Mouse (Mus musculus): Measurements from ENCODE around the gene Ccdc71. TPM values are rescaled to one million over a fixed set of nuclear protein-coding genes. Genes with fewer than 3 reads are reported as not detected.

The Ccdc71 gene
- total RNA-seq, 2 experiments from 2014 or later, result 44.3 to 45.7 TPM

- no peak for DNase-seq
- intact Hi-C loops (cut with DNase I), result no loop called here
Measured at GRCm38 (mm10) chr9:108486973-108487530, 26.7 kb downstream of the Ccdc71 start.

DNA sequence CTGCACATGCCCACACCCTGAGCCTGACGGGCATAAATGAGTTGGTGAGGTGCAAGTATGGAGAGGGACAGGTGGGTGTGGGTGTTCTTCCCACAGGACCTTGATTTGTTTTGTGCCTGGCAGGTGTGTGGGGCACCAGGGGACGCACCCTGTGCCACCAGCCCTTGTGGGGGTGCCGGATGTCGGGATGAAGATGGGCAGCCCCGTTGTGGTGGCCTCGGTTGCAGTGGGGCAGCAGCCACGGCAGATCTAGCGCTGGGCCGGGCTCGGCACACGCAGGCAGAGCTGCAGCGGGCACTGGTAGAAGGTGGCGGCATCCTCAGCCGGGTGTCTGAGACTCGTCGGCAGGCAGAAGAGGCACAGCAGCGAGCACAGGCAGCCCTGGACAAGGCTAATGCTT is 28.1 kb downstream of the Ccdc71 start:
- no peak for DNase-seq
- intact Hi-C loops (cut with DNase I), result no loop called here

GRCm38 (mm10) chr9:108489215-108489614 is 28.9 kb downstream of the Ccdc71 start:
- intact Hi-C loops (cut with DNase I), result no loop called here
- no peak for DNase-seq

DNA sequence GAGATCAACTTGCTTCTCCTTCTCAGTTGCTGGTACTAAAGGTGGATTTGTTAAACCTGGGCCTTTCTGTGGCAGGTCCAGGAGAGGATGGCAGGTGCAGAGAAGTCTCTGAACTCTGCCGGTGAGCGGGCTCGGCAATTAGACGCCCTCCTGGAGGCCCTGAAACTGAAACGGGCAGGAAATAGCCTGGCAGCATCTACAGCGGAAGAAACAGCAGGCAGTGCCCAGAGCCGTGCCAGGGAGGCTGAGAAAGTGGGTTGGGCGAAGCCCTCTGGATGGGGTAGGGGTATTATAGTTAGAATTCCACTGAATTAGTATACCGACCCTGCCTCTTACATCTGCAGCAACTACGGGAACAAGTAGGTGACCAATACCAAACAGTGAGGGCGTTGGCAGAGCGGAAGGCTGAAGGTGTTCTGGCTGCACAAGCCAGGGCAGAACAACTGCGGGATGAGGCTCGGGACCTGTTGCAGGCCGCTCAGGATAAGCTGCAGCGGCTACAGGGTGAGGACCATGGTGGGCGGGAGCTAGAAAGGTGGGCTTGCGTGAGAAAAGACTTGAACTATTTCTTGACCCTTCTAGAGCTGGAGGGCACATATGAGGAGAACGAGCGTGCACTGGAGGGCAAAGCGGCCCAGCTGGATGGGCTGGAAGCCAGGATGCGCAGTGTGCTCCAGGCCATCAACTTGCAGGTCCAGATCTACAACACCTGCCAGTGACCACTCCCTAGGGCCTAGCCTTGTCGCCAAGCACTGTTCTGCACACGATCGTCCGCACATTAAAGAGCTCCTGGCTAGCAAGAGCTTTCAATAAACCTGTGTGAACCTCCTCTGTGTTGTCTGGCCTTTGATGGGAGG is 29.6 kb downstream of the Ccdc71 start:
- intact Hi-C loops (cut with DNase I), result no loop called here
- no peak for DNase-seq

GRCm38 (mm10) chr9:108490559-108491285 is 30.4 kb downstream of the Ccdc71 start, which contains the start of gene Usp19:
TSS of gene Usp19 (plus strand) at chr9:108490602.
- DNase-seq, result peak; percentile 95
- intact Hi-C loops (cut with DNase I), result no loop called here

GRCm38 (mm10) chr9:108491286-108491580 is 30.9 kb downstream of the Ccdc71 start:
- intact Hi-C loops (cut with DNase I), result no loop called here
- no peak for DNase-seq

- DNase-seq, result no peak
- intact Hi-C loops (cut with DNase I), result no loop called here
Measured at GRCm38 (mm10) chr9:108492043-108492750, 31.9 kb downstream of the Ccdc71 start.

GRCm38 (mm10) chr9:108493246-108493645 is 32.9 kb downstream of the Ccdc71 start:
- no peak for DNase-seq
- intact Hi-C loops (cut with DNase I), result no loop called here

DNA sequence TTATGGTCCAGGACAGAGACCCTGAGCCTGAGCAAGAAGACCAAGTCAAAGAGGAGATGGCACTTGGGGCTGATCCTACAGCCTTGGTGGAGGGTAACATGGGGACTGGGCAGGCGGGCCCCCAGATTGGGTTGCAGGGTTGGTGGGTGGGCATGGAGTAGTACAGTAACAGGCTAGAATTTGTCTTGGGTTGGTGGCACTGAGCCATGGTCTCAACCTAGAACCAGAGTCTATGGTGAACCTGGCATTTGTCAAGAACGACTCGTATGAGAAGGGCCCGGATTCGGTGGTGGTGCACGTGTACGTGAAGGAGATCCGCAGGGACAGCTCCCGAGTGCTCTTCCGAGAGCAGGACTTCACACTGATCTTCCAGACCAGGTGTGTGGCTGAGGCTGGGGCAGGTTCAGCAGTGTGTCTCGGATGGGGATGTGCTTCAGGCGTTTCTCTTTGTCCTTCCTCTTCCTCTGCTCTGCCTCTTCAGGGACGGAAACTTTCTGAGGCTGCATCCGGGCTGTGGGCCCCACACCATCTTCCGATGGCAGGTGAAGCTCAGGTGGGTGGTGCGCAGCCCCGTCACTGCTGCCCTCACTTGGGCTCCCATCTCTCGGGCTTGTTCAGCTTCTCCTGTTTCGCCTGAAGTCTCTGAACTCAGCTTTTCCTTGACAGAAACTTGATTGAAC is 34.0 kb downstream of the Ccdc71 start:
- no peak for DNase-seq
- intact Hi-C loops (cut with DNase I), result no loop called here

GRCm38 (mm10) chr9:108494905-108495304 is 34.6 kb downstream of the Ccdc71 start:
- intact Hi-C loops (cut with DNase I), result no loop called here
- no peak for DNase-seq

DNA sequence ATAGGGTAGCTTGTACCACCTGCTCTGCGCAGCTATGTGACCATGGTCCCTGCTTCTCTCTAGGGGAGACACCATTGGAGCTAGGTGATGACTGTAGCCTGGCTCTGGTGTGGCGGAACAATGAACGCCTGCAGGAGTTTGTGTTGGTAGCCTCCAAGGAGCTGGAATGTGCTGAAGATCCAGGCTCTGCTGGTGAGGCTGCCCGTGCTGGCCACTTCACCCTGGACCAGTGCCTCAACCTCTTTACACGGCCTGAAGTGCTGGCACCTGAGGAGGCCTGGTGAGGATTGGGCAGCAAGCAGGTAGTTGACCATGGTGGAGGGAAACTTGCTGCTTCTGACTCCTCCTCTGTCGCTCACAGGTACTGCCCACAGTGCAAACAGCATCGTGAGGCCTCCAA is 38.9 kb downstream of the Ccdc71 start:
- no peak for DNase-seq
- intact Hi-C loops (cut with DNase I), result no loop called here

GRCm38 (mm10) chr9:108499943-108500342 is 39.6 kb downstream of the Ccdc71 start:
- no peak for DNase-seq

DNA sequence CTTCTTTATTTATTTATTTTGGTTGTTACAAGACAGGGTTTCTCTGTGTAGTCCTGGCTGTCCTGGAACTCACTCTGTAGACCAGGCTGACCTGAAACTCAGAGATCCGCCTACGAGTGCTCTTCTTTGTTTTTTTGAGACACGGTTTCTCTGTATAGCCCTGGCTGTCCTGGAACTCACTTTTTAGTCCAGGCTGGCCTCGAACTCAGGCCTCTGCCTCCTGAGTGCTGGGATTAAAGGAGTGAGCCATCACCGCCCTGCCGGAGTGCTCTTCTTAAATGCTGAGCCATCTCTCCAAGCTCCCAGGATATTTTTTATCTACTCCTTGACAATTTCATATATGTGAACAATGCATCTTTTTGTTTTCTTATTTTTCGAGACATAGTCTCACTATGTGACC is 46.6 kb downstream of the Ccdc71 start:
- DNase-seq, result no peak
- intact Hi-C loops (cut with DNase I), result no loop called here

More at GRCm38 (mm10) chr9:108499943-108500342, 39.6 kb downstream of the Ccdc71 start:
- intact Hi-C loops (cut with DNase I), result no loop called here

GRCm38 (mm10) chr9:108507619-108508434 is 47.5 kb downstream of the Ccdc71 start, which contains the start of gene Qars:
TSS of gene Qars (plus strand) at chr9:108507706.
- peak; percentile 92 for DNase-seq
- intact Hi-C loops (cut with DNase I), result no loop called here

DNA sequence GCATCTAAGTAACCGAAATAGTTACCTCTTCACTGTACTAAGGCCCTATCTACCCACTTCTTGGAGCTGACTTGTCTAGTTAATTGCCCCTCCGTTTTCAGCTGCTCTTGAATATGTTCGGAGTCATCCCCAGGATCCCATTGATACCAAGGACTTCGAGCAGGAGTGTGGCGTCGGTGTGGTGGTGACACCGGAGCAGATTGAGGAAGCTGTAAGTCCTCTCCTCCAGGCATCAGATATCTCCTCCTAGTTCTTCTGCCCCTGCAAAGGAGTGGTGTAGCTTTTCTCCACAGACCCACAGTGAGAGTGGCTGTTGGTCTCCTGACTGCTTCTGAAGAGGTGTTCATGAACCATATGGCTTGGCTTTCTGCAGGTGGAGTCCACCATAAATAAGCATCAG is 48.4 kb downstream of the Ccdc71 start:
- no peak for DNase-seq
- intact Hi-C loops (cut with DNase I), result no loop called here

Other genes with a start within 250 kb of the Ccdc71 start
- 100 to 1,000 TPM; 121 to 127 TPM for gene Dag1, start 196.6 kb upstream of the Ccdc71 start, total RNA-seq (2021)
- 100 to 1,000 TPM; 101 to 118 TPM for gene Nicn1, start 170.1 kb upstream of the Ccdc71 start, total RNA-seq (2021)
- 10 to 100 TPM; 25.0 to 26.7 TPM for gene Amt, start 163.7 kb upstream of the Ccdc71 start, total RNA-seq (2021)
- 100 to 1,000 TPM; 191 to 205 TPM for gene Rhoa, start 154.4 kb upstream of the Ccdc71 start, total RNA-seq (2021)
- 10 to 100 TPM; 30.0 to 35.6 TPM for gene Tcta, start 154.4 kb upstream of the Ccdc71 start, total RNA-seq (2021)
- gene Gpx1, start 121.6 kb upstream of the Ccdc71 start, total RNA-seq (2021), result 100 to 1,000 TPM; 113 to 116 TPM
- 100 to 1,000 TPM; 142 to 150 TPM for gene Usp4, start 112.7 kb upstream of the Ccdc71 start, total RNA-seq (2021)
- 1 to 10 TPM; 3.6 to 4.9 TPM for gene 1700102P08Rik, start 67.7 kb upstream of the Ccdc71 start, total RNA-seq (2021)
- under 1 TPM in 1 of 2 experiments, not detected in 1; 0.42 TPM for gene Ccdc36, start 32.0 kb upstream of the Ccdc71 start, total RNA-seq (2021)
- not detected for gene BC048562, start 24.0 kb upstream of the Ccdc71 start, total RNA-seq (2021)
- gene Klhdc8b, start 1.1 kb downstream of the Ccdc71 start, total RNA-seq (2021), result 10 to 100 TPM; 32.7 to 37.9 TPM
- 10 to 100 TPM; 29.2 to 29.9 TPM for gene Lamb2, start 19.2 kb downstream of the Ccdc71 start, total RNA-seq (2021)
- 100 to 1,000 TPM; 111 to 124 TPM for gene Usp19, start 30.1 kb downstream of the Ccdc71 start, total RNA-seq (2021)
- 100 to 1,000 TPM in 1 of 2 experiments, 10 to 100 TPM in 1; 98.2 to 112 TPM for gene Qars, start 47.2 kb downstream of the Ccdc71 start, total RNA-seq (2021)
- gene Qrich1, start 56.3 kb downstream of the Ccdc71 start, total RNA-seq (2021), result 100 to 1,000 TPM; 145 to 149 TPM
- 10 to 100 TPM; 85.7 to 86.1 TPM for gene Impdh2, start 99.8 kb downstream of the Ccdc71 start, total RNA-seq (2021)
- 10 to 100 TPM; 43.0 to 54.5 TPM for gene Ndufaf3, start 106.9 kb downstream of the Ccdc71 start, total RNA-seq (2021)
- gene Dalrd3, start 109.4 kb downstream of the Ccdc71 start, total RNA-seq (2021), result 10 to 100 TPM; 78.2 to 86.6 TPM
- gene Wdr6, start 118.2 kb downstream of the Ccdc71 start, total RNA-seq (2021), result 100 to 1,000 TPM; 233 to 289 TPM
- gene P4htm, start 137.1 kb downstream of the Ccdc71 start, total RNA-seq (2021), result 10 to 100 TPM; 26.2 to 34.5 TPM
- gene Arih2, start 188.9 kb downstream of the Ccdc71 start, total RNA-seq (2021), result 10 to 100 TPM; 58.3 to 59.6 TPM
- gene Slc25a20, start 201.6 kb downstream of the Ccdc71 start, total RNA-seq (2021), result 10 to 100 TPM; 17.9 to 18.9 TPM
- gene Prkar2a, start 228.8 kb downstream of the Ccdc71 start, total RNA-seq (2021), result 10 to 100 TPM; 78.5 to 78.7 TPM